Mouse (Mus musculus) lung, postnatal 10 days (tissue): ENCODE data around the gene Defa20.
"Not testable (repeated sequence)": the region's sequence is repeated elsewhere in the genome, so short reads cannot be mapped to it uniquely, and the experiment has no call there.

ENCODE experiments used
- DNase-seq: peaks from one replicate; pipeline ENCODE4 v3.0.0; 2021

The Defa20 gene

DNA sequence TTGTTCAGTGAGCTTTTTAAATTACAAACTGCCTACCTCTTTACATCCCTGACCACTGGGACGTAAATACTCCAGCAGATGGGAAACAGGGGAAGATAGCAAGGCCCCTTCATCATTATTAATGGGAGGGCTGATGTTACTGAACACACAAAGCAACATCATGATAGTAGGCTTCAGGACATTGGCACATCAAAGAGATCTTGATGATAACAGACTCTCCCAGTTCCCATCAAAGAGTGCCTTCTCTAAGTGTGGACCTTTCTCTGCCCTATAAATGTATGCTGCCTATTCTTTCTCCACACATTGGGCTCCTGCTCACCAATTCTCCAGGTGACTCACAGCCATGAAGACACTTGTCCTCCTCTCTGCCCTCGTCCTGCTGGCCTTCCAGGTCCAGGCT lies at the start of gene Defa20:
Gene Defa20, plus strand, starts transcription at position 301 of the 400 bp plus-strand sequence.
- DNase-seq = not testable (repeated sequence)

DNA sequence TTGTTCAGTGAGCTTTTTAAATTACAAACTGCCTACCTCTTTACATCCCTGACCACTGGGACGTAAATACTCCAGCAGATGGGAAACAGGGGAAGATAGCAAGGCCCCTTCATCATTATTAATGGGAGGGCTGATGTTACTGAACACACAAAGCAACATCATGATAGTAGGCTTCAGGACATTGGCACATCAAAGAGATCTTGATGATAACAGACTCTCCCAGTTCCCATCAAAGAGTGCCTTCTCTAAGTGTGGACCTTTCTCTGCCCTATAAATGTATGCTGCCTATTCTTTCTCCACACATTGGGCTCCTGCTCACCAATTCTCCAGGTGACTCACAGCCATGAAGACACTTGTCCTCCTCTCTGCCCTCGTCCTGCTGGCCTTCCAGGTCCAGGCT lies 19.7 kb downstream of the Defa20 start, which contains the start of gene Defa32:
Gene Defa32, plus strand, starts transcription at position 301 of the 400 bp plus-strand sequence.
- DNase-seq = not testable (repeated sequence)
